Mouse (Mus musculus) common myeloid progenitor, adult 5-6 weeks (primary cell): ENCODE data around the gene Nsd2. TPM values are rescaled to one million over a fixed set of nuclear protein-coding genes. Genes with fewer than 3 reads are reported as not detected.

Experiments used
- ATAC-seq: replicated peaks from 2 replicates; pipeline ENCODE4 v1.8.0; 2016; ENCODE audit warnings: low read depth, mild to moderate bottlenecking, moderate TSS enrichment, inconsistent platforms; ENCODE audit not compliant: poor library complexity, severe bottlenecking
- total RNA-seq: library from RNA; stranded (forward); fragments of 200-1000, 187-1606 nt; gene quantifications from 2 replicates; pipeline ENCODE4 v1.2.3, GENCODE M21; 2017

Nsd2 gene
- 94.2 and 113 TPM in 2 replicates for total RNA-seq

DNA sequence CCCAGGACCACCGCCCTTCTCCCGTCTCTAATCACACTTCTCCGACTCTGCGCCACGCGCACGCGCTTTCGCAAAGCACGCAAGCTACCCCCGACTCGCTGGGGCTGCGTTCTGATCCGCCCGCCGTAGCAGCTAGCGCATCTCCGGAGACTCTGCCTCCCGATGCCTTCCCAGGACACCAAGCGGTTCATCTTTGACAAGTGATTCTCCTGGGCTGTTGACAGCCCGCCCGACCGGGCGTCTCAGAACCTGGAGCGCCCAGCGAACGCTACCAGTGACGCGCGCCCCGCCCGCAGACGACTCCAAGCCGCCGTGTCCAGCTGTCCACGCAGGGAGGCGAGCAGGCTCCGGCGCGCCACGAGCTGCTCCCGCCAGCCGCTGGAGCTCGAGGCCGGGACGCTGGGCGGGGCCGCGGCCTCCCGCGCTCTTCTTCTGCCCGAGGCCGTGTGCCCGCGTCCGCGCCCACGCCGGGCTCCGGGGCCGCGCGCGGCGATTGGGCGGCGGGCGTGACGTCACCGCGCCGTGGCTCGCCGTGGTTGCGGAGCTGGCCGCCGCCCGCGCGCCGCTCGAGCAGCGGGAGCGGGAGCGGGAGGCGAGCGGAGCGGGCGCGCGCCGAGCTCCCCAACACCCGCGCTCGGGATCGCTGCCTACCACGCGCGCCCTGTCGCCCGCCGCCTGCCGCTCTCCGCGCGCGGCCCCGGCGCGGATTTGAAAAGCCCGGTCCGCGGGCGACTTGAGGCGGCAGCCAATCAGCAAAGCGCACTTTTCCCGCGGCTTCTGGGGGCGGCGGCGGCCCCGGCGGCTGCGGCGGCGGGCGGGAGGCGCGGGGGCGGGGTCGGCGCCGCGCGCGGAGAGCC is at the start of gene Nsd2:
TSS of gene Nsd2 (plus strand) at position 850 of the 857 bp plus-strand sequence.
- peak; percentile 44 for ATAC-seq

DNA sequence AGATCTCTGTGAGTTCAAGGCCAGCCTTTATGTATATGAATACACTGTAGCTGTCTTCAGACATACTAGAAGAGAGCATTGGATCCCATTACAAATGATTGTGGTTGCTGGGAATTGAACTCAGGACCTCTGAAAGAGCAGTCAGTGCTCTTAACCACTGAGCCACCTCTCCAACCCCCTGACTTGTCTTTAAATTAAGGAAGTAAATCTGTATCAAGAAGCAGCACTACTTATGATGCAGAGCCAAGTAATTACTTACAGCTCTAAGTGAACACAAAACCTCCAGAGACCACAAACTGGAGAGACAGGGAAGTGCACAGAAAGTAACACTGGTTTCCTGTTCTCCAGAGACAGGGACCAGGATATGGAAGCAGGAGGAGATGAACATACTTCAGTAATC is 43.3 kb upstream of the Nsd2 start:
- no peak for ATAC-seq

DNA sequence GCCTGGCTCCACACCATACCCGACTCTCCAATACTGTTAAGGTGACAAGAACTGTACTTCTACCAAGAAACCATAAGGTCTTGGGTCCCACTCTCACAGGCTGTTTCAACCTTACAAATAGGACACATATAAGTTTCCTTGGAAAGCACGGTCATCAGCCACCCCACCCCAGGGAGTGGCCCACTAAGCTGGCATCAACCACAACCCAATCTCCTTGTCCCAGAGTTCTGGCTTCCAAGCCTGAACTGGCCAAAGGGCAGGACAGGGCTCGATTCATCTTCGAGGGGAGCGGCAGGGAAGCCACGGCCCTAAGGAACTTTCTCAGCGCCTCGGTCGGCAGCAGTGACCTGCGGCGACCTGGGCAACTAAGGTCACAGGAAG is 38.6 kb upstream of the Nsd2 start:
- ATAC-seq: no peak

DNA sequence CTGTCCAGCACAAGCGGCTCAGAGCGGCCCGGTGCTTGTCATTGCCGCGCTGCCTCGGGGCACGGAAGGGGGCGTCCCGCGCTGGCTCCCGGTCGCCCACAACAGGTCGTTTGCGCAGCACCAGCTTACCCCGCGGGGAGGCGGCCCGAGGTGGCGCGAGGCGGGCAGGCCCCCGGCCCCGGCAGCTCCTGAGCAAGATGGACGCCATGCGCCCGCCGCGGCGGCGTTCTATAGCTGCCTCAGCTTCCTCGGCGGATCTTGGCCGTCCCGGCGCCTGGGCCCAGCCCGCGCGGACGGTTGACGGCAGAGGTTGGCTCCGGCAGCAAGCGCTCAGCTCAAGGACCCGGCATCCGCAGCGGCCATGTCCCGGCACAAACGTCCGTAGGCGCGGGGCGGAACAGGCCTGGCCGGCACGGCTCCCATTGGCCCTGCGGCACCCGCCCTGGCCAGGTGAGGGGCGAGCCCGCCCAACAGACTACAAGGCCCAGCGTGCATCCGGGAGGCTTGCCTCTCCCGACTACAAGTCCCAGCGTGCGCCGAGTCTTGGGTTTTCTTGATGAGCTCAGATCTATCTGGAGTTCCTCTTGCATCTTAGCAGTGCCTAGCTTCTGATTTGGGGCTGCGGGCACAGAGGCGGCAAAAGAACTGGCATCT is 38.1 kb upstream of the Nsd2 start, which contains the start of gene Letm1:
TSS of gene Letm1 (minus strand) at position 473 of the 654 bp plus-strand sequence.
- ATAC-seq: peak; percentile 99

DNA sequence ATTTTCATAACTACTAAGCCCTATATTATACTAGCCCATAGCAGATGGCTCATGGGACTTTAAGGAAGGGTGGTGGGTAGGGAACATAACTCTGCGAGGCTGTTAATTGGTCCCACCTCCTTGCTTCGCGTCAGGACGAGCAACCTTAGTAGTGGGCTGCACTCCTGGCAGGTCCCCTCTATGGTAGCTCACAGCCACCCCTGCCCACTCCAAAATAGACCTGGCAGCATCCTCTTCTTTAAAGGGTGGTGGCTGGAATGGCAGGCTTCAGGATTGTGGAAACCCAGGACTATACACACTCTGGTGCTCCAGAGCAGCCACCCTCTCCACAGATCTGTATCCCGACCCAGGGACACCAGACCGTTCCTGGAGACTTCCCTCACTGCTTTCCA is 37.5 kb upstream of the Nsd2 start:
- ATAC-seq: peak; percentile 40

DNA sequence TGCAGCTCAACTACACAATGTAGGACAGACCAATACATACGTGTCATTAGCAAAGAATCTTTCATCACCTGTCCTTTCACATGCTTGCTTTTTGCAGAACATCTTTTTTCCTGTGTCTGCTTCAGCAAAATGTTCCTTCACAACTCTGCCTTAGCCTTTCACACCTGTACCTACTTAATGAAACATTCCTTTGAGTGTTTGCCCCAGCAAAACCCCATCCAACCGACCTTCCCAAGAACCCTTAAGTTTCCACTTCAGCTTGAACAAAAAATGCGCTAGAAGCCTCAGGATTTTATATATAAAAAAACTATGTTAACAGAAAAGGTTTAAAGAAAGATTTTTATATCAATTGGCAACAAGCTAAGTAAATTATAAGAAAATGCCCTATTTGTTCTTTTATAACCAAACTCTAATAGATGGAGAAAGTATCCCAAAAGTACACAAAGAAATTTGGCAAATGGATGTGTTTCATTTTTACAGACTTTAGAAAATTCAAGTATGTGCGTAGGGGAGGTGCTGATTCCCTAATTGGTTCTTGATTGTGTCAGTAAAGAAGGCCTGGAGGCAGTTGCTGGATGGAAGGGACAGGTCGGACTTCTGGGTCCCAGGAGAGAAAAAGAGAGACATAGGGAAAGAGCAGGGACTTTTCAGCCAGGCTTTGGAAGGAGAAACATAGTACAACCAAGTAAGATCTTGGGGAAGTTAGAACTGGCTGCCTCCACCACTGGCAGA is 28.4 kb upstream of the Nsd2 start:
- ATAC-seq: no peak

DNA sequence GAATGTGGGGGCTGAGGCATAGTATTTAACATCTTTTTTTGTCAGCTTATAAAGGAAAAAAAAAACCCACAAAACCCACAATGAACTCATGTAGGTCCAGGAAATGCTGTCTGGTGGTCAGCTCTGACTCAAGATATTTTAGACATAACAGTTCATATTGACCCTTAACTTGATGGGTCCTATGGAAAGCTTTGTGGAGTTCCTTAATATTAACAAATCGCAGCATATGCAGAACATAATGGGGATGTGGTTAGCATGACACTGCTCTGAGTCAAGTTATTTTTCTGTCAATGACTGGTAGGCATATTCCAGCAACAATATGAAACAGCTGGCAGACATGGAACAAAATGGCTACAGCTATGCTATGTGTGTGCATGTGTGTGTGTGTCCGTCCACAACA is 17.2 kb upstream of the Nsd2 start:
- ATAC-seq: no peak

DNA sequence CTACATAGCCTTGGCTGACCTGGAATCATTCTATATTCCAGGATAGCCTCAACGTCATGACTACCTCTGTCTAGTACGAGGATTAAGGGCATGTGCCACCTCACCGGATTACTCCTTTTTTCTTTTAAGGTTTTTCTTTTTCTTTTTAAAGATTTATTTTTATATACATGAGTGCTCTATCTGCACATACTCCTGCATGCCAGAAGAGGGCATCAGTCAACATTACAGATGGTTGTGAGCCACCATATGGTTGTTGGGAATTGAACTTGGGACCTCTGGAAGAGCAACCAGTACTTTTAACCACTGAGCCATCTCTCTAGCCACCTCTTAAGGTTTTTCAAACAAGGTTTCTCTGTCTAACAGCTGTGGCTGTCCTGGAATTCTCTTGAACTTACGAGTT is 9.0 kb upstream of the Nsd2 start:
- ATAC-seq: no peak

DNA sequence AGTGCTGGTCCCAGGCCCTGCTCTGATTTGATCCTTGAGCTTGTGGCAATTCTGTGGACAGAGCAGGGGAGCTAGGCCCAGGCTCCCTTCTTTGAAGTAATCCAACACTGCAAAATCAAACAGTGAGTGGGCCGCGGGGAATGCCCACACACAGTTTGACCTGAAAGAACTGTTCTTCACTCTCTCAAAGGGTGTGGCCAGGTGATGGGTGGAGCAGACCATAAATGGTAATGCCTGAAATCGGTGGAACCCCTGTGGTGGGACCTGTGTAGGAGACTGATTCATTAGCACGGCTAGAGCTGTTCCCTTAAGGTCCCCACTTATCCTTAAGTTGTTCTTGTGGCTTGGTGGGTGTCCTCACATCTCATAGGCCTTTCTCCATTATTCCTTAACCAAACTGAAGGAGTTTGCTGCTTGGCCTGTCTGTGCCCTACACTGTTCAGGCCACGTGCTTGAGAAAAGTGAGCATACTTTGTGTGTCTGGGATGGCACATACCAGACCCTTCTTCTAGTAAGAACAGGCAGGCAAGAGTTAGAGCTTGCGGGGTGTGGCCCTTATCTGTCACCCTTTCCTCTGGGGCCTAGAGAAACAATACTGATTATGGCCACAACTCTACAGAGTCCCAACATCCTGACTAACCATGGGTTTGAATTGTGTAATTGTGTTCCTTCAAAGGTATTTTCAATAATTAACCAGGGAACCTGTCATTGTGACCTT is 4.4 kb upstream of the Nsd2 start:
- ATAC-seq: no peak

DNA sequence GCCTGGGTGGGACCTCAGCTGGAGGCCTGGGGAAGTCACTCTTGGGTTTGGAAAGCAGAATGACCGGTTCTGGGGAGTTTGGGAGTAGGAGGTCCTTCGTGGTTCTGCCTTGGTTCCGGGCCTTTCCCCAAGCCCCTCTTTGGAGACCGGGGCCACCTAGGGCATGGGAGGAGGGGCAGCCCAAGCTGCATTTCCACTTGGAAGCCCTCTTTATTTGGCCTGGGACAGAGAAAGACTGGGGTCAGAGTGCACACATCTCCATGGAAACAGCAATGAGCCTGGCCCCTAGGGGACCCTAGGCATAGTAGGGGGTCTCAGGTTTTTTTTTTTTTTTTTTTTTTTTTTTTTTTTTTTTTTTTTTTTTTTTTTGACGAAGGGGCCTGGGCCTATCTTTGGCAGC is 2.4 kb upstream of the Nsd2 start:
- no peak for ATAC-seq

DNA sequence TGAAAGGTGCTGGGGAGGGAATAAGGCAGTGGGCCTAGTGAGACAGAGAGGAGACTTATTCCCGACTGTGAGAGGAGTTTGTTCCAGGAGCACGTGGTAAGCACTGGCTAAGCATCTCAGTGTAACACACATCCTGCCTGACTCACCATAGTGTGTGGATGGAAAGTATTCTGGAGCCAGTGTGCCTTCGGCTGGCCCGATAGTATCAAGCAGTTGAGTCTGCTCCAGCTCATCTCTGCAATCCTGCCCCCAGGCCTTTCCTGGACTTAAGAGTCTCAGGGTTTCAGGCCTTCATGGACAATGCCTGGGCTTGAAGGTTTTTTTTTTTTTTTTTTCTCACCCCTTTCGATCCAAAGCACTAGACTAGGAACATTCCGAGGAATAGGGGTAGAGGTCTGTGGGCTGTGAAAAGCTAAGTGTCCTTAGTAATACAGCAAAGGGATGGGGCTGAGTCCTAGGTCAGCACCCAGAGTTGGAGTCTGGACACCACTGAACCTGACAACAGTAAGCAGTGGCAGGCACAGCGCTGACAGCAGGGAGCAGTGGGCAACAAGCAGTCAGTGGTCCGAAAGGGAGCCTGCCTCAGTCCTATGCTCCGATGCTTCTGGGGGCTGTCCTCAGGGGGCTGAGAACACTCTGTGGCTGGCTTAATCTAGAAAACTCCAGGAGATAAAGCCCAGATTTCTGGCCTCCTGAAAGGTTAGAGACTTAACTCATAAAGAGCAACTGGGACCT is 1.2 kb upstream of the Nsd2 start:
- peak; percentile 31 for ATAC-seq

DNA sequence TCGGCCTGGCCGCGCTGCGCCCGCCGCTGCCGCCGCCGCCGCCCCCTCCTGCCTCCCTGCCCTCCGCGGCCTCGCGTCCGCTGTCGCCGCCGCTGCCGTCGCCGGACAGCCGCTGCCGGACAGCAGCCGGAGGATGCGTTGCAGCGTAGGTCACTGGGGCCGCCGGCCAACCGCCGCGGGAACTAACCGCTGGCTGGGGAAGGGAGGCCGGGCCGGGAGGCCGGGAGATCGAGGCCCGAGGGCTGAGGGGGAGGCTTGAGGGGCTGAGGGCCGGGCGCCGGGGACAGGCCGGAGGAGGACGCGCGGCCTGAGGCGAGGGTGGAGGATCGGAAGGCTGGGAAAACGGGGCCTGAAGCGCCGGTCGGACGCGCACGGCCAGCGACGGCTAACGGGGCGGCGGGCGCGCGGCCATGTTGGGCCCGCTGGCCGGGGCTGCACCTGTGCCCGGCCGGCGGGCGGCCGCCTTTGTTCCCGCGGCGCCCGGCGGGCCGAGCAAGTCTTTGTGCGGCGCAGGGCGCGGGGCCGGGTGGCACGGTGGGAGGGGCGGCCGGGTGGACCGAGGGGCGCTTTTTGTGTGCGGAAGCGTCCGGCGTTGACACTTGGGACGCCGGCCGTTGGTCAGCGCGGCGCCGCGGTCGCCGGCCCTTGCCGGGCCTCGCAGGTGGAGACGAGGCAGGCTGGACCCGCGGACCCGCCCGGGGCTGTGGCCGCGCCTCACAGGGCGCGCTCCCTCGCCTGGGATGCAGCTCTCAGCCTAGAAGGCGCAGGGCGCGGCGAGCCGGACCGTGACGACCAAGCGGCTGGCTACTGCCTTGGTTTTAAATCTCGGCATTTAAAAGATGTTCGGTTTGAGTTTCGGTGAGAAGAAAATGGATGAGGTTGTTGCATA is 452 bp downstream of the Nsd2 start:
- ATAC-seq: no peak

DNA sequence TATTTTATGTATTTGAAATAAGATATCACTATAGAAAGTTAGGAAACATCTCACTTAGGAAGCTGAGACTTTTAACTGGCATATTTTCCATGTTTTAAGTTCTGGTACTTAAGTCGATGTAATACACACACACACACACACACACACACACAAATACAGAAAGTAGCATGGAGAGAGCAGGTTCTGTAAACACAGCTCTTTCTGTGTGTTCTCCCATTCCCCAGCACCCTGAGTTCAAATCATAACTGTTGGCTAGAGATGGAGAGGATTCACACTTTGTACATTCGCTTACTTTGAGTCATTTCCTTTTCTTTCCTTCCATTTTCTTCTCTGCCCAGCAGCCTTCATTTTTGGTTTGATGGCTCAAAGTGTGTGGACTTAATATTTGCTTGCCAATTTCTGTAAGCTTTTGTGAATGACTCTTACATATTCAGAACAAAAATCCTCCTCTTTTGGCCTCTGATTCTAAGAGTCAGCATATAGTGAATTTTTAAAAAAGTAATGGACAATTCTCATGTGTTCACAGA is 1.4 kb downstream of the Nsd2 start:
- ATAC-seq: no peak

DNA sequence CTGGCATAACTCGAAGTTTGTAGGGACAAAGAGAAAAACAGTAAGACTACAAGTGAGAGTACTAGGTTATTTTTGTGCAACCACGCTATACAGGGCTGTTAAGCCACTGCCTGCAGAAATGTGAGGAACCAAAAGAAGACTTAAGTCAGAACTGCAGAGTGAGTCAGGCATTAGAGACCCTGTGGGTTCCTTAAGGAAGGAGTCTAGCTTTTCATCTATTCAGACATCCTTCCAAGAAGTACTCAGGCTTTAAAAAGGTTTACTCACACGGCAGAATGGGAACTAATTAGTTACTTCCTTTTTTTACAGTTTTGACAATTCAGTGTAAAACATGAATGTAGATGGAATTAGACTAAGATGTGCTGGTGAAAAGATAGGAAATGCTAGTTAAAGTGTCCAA is 1.9 kb downstream of the Nsd2 start:
- ATAC-seq: no peak

DNA sequence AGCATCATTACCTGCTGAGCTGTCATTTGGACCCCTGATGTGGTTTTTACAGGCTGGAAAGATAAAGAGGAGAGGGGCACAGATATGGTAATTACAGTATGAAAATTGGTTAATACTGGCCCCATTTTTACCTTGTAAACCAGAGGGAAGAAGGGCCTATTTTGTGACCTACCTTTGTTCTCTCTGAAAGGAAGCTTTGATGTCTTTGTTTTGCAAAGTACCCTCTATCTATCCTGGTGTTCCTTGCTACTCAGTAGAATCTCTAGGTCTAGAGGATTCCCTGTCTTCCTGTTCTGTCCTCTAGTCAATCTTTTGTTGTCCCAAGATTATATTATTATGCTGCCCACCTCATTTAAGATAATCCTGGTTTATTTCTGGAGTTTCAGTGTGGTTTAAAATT is 5.5 kb downstream of the Nsd2 start:
- no peak for ATAC-seq

DNA sequence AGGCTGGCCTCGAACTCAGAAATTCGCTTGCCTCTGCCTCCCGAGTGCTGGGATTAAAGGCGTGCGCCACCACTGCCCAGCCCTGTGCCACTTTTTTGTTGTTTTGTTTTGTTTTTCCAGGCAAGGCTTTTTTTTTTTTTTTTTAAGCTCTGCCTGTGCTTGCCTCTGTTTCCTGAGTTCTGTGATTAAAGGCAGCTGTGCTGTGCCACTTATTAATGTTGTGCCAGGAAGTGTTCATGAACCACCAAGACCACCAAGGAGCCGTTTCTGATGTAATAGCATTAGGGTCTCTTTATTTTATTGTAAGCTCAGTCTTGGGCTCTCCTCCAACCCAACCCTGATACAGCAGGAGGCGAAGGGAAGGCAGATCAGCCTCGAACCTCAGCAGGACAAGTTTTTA is 7.6 kb downstream of the Nsd2 start:
- ATAC-seq: 0 out of 2 replicates have a peak, but pooled peaks have one; percentile 31

DNA sequence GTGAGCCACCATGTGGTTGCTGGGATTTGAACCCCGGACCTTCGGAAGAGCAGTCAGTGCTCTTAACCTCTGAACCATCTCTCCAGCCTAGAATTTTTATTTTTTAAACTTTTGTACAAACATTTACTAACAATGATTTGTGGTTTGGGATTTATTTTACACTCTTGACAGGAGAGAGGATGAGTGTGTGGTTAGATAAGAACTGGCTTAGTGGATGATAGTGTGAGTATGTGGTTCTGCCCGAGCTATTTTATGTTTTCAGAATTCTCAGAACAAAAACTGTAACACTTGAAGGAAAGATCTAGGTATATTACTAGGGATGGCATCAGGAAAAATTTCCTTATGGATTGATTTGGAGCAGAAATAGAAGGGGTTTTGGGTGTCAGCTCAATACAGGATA is 9.4 kb downstream of the Nsd2 start:
- peak; percentile 69 for ATAC-seq

DNA sequence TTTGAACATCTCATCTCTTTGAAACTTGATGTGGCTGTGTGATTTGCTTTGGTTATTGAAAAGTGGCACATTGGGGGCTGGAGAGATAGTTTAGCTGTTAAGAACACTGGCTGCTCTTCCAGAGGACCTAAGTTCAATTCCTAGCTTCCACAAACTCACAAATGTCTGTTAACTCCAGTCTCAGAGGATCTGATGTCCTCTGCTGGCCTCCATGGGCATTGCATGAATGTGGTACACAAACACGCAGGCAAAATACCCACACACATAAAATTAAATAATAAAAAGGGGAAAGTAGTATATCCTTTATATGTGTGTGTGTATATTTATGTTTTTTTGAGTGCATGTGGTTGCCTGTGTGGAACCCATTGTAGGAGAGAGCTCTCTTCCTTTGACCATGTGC is 10.3 kb downstream of the Nsd2 start:
- no peak for ATAC-seq
